Mouse (Mus musculus): Measurements from ENCODE around the gene Exosc7.

Exosc7 gene

GRCm38 (mm10) chr9:123138891-123139474 lies 26.0 kb downstream of the Exosc7 start:
- DNase-seq (ENCODE audit: low read depth, low spot score): no peak

- no peak for DNase-seq (ENCODE audit: low read depth, low spot score)
Measured at GRCm38 (mm10) chr9:123139887-123140614, 27.0 kb downstream of the Exosc7 start.

- DNase-seq (ENCODE audit: low read depth, low spot score): no peak
Measured at GRCm38 (mm10) chr9:123148430-123148829, 35.4 kb downstream of the Exosc7 start.

- no peak for DNase-seq (ENCODE audit: low read depth, low spot score)
Measured at GRCm38 (mm10) chr9:123150241-123151020, 37.4 kb downstream of the Exosc7 start, which contains the start of gene Clec3b. TSS of gene Clec3b (plus strand) at chr9:123150946.

- DNase-seq (ENCODE audit: low read depth, low spot score): no peak
Measured at GRCm38 (mm10) chr9:123151561-123151960, 38.5 kb downstream of the Exosc7 start.

GRCm38 (mm10) chr9:123152026-123152425 lies 39.0 kb downstream of the Exosc7 start:
- no peak for DNase-seq (ENCODE audit: low read depth, low spot score)

GRCm38 (mm10) chr9:123153121-123153520 lies 40.1 kb downstream of the Exosc7 start:
- no peak for DNase-seq (ENCODE audit: low read depth, low spot score)

GRCm38 (mm10) chr9:123156910-123157361 lies 43.9 kb downstream of the Exosc7 start:
- no peak for DNase-seq (ENCODE audit: low read depth, low spot score)

- DNase-seq (ENCODE audit: low read depth, low spot score): no peak
Measured at GRCm38 (mm10) chr9:123157699-123158098, 44.7 kb downstream of the Exosc7 start.

GRCm38 (mm10) chr9:123158125-123158836 lies 45.3 kb downstream of the Exosc7 start:
- DNase-seq (ENCODE audit: low read depth, low spot score): peak; percentile 16

- DNase-seq (ENCODE audit: low read depth, low spot score): no peak
Measured at GRCm38 (mm10) chr9:123159330-123159729, 46.3 kb downstream of the Exosc7 start.

- no peak for DNase-seq (ENCODE audit: low read depth, low spot score)
Measured at GRCm38 (mm10) chr9:123161792-123162191, 48.8 kb downstream of the Exosc7 start.

- no peak for DNase-seq (ENCODE audit: low read depth, low spot score)
Measured at GRCm38 (mm10) chr9:123162985-123163694, 50.1 kb downstream of the Exosc7 start.

- DNase-seq (ENCODE audit: low read depth, low spot score): no peak
Measured at GRCm38 (mm10) chr9:123165781-123166443, 52.9 kb downstream of the Exosc7 start.

GRCm38 (mm10) chr9:123173760-123174159 lies 60.7 kb downstream of the Exosc7 start:
- no peak for DNase-seq (ENCODE audit: low read depth, low spot score)

- DNase-seq (ENCODE audit: low read depth, low spot score): no peak
Measured at GRCm38 (mm10) chr9:123174356-123174755, 61.3 kb downstream of the Exosc7 start.

- no peak for DNase-seq (ENCODE audit: low read depth, low spot score)
Measured at GRCm38 (mm10) chr9:123177380-123178048, 64.5 kb downstream of the Exosc7 start.

GRCm38 (mm10) chr9:123180003-123180402 lies 67.0 kb downstream of the Exosc7 start:
- DNase-seq (ENCODE audit: low read depth, low spot score): no peak

GRCm38 (mm10) chr9:123183226-123183625 lies 70.2 kb downstream of the Exosc7 start:
- DNase-seq (ENCODE audit: low read depth, low spot score): no peak

GRCm38 (mm10) chr9:123185546-123185945 lies 72.5 kb downstream of the Exosc7 start:
- DNase-seq (ENCODE audit: low read depth, low spot score): no peak

Data from retina, adult 2 months (tissue).